Comparison of ENCODE assay signal across 16 mouse cellular contexts in genomic region chr7:49330181-49330580, GRCm38 (mm10).
DNase-seq lines count a peak whose midpoint lies in the region; ATAC-seq and TF ChIP-seq lines count a peak whose summit lies in the region.
"Had no signal": no experiment of that assay in that cellular context is flagged by ENCODE, and none has a peak within 500 bp of the region (broad histone marks: within the 10 kb centered on the region; RNA-seq: fewer than 3 reads in every experiment).

No protein-coding gene starts in this region.

- H3K4me3 ChIP-seq in forebrain, postnatal 0 days (ENCODE audit: low read depth, low read length), result no peak overlapping the region
- H3K4me3 ChIP-seq in forebrain, embryonic 13.5 days, result no peak overlapping the region
- H3K4me3 ChIP-seq in lung, embryonic 14.5 days (ENCODE audit: low read depth, low read length), result no peak overlapping the region
- no peak overlapping the region for H3K4me3 ChIP-seq in lung, adult 2 months (replicated peaks; ENCODE audit: extremely low read depth, low read depth, low read length)
- H3K4me3 ChIP-seq in embryonic facial prominence, embryonic 13.5 days, result no peak overlapping the region
- H3K4me3 ChIP-seq: heart, embryonic 15.5 days; hindbrain, embryonic 12.5 days; limb, embryonic 12.5 days had no signal

- H3K4me1 ChIP-seq in forebrain, postnatal 0 days (ENCODE audit: insufficient read depth), result no peaks in the 10 kb centered on the region
- peaks cover 21% of the 10 kb centered on the region for H3K4me1 ChIP-seq in forebrain, embryonic 13.5 days
- H3K4me1 ChIP-seq in lung, embryonic 14.5 days (ENCODE audit: insufficient read depth), result peaks cover 17% of the 10 kb centered on the region
- no peaks in the 10 kb centered on the region for H3K4me1 ChIP-seq in lung, adult 2 months (ENCODE audit: control insufficient read depth, insufficient read depth, low read length)
- peaks cover 54% of the 10 kb centered on the region for H3K4me1 ChIP-seq in embryonic facial prominence, embryonic 13.5 days

- TF ChIP-seq POLR2A in lung, adult 2 months (IDR thresholded peaks at IDR 0.05; ENCODE audit: borderline replicate concordance, extremely low read depth, low read depth, low read length), result no peak

- DNase-seq in forebrain, postnatal 0 days, result no peak
- DNase-seq in lung, embryonic 14.5 days, result no peak
- DNase-seq in lung, adult 2 months, result no peak
- DNase-seq in Muller cell, postnatal 12 days (ENCODE audit: inconsistent ontology term), result peak; percentile 63
- DNase-seq in thymus, postnatal 14 days, result no peak
- DNase-seq: B cell, adult 2 months; heart, adult 11 months; lung, postnatal 10 days had no signal

- H3K27ac ChIP-seq in forebrain, postnatal 0 days (ENCODE audit: low read depth, low read length), result no peak overlapping the region
- no peak overlapping the region for H3K27ac ChIP-seq in forebrain, embryonic 13.5 days
- H3K27ac ChIP-seq in lung, embryonic 14.5 days (ENCODE audit: low read depth), result no peak overlapping the region
- H3K27ac ChIP-seq in embryonic facial prominence, embryonic 13.5 days, result peak overlapping the region; percentile 58
- H3K27ac ChIP-seq: heart, embryonic 15.5 days; hindbrain, embryonic 12.5 days; limb, embryonic 12.5 days; liver, embryonic 14.5 days had no signal

- 54% methylated on average over 4 of the region's 4 CpGs for WGBS in forebrain, postnatal 0 days
- WGBS in forebrain, embryonic 13.5 days, result 54% methylated on average over 4 of the region's 4 CpGs
- WGBS in lung, embryonic 14.5 days, result 47% methylated on average over 4 of the region's 4 CpGs
- 64% methylated on average over 4 of the region's 4 CpGs for WGBS in lung, adult 2 months
- WGBS in embryonic facial prominence, embryonic 13.5 days, result 38% methylated on average over 4 of the region's 4 CpGs

- ATAC-seq in forebrain, postnatal 0 days, result peak; percentile 10; the same call in 1 of the 2 replicates
- no peak for ATAC-seq in forebrain, embryonic 13.5 days
- ATAC-seq in lung, embryonic 14.5 days (ENCODE audit: insufficient read depth), result no peak
- no peak for ATAC-seq in embryonic facial prominence, embryonic 13.5 days (ENCODE audit: insufficient number of reproducible peaks, insufficient read depth, low FRiP score, low TSS enrichment, low read depth)
- ATAC-seq: forebrain, embryonic 16.5 days; intestine, postnatal 0 days had no signal

- no peak overlapping the region for H3K9ac ChIP-seq in forebrain, postnatal 0 days
- no peak overlapping the region for H3K9ac ChIP-seq in forebrain, embryonic 13.5 days
- H3K9ac ChIP-seq in lung, embryonic 14.5 days, result peak overlapping the region; percentile 16; the same call in 1 of the 2 replicates
- no peak overlapping the region for H3K9ac ChIP-seq in embryonic facial prominence, embryonic 13.5 days
- H3K9ac ChIP-seq: heart, embryonic 15.5 days; hindbrain, embryonic 12.5 days; limb, embryonic 12.5 days; liver, embryonic 14.5 days had no signal

- no peaks in the 10 kb centered on the region for H3K36me3 ChIP-seq in forebrain, postnatal 0 days (ENCODE audit: insufficient read depth)
- no peaks in the 10 kb centered on the region for H3K36me3 ChIP-seq in forebrain, embryonic 13.5 days (ENCODE audit: poor library complexity, severe bottlenecking)
- H3K36me3 ChIP-seq in lung, embryonic 14.5 days (ENCODE audit: insufficient read depth), result no peaks in the 10 kb centered on the region
- no peaks in the 10 kb centered on the region for H3K36me3 ChIP-seq in embryonic facial prominence, embryonic 13.5 days
- H3K36me3 ChIP-seq: heart, embryonic 15.5 days; hindbrain, embryonic 12.5 days; limb, embryonic 12.5 days had no signal

- no peaks in the 10 kb centered on the region for H3K27me3 ChIP-seq in forebrain, postnatal 0 days (ENCODE audit: insufficient read depth, low read length)
- H3K27me3 ChIP-seq in forebrain, embryonic 13.5 days, result no peaks in the 10 kb centered on the region
- no peaks in the 10 kb centered on the region for H3K27me3 ChIP-seq in lung, embryonic 14.5 days (ENCODE audit: insufficient read depth, low read length)
- H3K27me3 ChIP-seq in embryonic facial prominence, embryonic 13.5 days, result peaks cover 5% of the 10 kb centered on the region; the same call in 1 of the 2 replicates
- H3K27me3 ChIP-seq: heart, embryonic 15.5 days; hindbrain, embryonic 12.5 days; limb, embryonic 12.5 days had no signal

- no peak overlapping the region for H3K4me2 ChIP-seq in forebrain, postnatal 0 days (ENCODE audit: low read depth)
- no peak overlapping the region for H3K4me2 ChIP-seq in forebrain, embryonic 13.5 days
- no peak overlapping the region for H3K4me2 ChIP-seq in lung, embryonic 14.5 days
- no peak overlapping the region for H3K4me2 ChIP-seq in embryonic facial prominence, embryonic 13.5 days
- H3K4me2 ChIP-seq: heart, embryonic 15.5 days; hindbrain, embryonic 12.5 days; limb, embryonic 12.5 days had no signal

- no peaks in the 10 kb centered on the region for H3K9me3 ChIP-seq in forebrain, postnatal 0 days (ENCODE audit: low read length)
- H3K9me3 ChIP-seq in forebrain, embryonic 13.5 days (replicated peaks), result no peaks in the 10 kb centered on the region
- no peaks in the 10 kb centered on the region for H3K9me3 ChIP-seq in lung, embryonic 14.5 days (ENCODE audit: low read depth, low read length)
- no peaks in the 10 kb centered on the region for H3K9me3 ChIP-seq in embryonic facial prominence, embryonic 13.5 days
- H3K9me3 ChIP-seq: heart, embryonic 15.5 days; hindbrain, embryonic 12.5 days; limb, embryonic 12.5 days had no signal

- TF ChIP-seq CTCF in forebrain, postnatal 0 days (IDR thresholded peaks at IDR 0.05; ENCODE audit: low read depth), result no peak
- TF ChIP-seq CTCF in lung, embryonic 14.5 days (IDR thresholded peaks at IDR 0.05; ENCODE audit: low read depth), result no peak
- TF ChIP-seq CTCF in lung, adult 2 months (IDR thresholded peaks at IDR 0.05; ENCODE audit: insufficient read depth, low read length), result no peak
